Mouse (Mus musculus) neutrophil, adult 65 days (primary cell): ENCODE data around the gene Ppp1r21. TPM values are rescaled to one million over a fixed set of nuclear protein-coding genes. Genes with fewer than 3 reads are reported as not detected.

Experiments used
- total RNA-seq: library from RNA; stranded (reverse); gene quantifications from 2 replicates; pipeline ENCODE4 v1.2.4, GENCODE M21; 2023

Gene Ppp1r21
- 46.1 and 86.0 TPM in 2 replicates for total RNA-seq

DNA sequence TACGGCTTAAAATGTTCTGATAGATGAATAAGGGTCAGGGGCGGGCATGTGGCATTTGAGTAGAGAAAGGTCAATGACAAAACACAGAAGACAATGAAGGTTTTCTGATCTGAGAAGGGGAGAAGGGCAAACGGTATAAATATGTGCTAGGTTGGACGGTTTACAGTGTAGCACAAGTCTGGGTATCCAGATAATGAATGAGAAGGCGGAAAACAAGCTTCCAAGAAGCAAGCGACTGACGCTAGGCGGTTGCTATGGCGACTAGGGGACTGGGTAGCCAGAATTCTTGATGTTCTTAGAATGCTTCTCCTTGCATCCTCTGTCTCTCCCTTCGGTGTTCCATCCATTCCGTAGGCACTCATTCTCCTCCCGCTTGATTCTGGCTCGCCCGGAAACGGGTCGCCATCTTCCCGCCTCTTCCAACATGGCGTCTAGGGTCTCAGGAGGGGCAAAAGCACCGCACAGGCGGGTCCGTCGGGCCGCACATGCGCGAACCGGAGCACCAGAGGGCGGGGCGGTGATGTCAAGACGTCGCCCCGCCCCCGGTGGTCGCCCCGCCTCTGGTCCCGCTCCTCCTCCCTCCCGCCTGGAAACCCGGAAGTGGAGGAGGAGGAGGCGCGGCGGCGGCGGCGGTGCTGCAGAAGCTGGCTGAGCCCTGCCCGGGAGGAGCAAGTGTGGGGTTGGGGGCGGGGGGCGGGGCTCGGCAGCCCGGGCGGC is at the start of gene Ppp1r21:
Gene Ppp1r21 (plus strand): TSS at position 600 of the 717 bp plus-strand sequence.

DNA sequence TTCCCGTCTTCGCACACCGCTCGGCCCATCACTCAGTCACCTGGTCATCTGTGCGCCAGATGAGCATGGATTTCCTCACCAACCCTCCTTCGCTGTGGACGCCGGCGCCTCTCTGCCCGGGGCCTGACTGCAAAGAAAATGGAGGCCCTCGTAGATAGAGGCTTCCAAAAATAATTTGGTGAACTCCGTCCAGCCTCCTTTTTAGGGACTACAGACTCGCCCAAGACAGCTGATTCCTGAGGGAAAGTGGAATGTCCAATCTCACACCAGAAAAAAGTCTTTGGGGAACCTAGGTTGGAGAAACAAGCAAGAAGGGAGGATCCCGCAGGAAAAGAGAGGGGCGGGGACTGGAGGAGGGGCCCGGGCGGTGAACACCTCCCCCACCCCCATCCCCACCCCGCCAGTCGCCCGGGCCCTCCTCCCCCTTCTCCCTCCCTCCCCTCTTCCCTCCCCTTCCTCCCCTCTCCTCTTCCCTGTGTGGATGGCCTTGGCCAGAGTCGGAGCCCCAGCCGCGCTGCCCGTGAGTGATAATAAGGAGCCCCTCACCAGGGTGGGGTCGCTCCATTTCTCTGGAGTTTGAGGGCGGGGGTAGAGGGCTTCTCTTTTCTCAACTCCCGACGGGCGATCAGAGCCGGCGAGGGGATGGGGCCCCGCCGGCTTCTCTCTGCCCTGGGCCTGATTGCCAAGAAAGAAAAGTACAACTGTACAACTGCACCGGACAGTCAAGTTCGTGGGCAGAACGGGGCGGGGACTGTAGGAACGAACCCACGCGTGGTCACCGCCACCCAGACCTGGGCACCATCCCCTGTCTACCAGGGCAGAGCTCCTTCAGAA is 67.5 kb downstream of the Ppp1r21 start, which contains the start of gene Ston1:
Gene Ston1 (plus strand): TSS at position 463 of the 834 bp plus-strand sequence.

Other genes with a start within 250 kb of the Ppp1r21 start
- gene Foxn2, start 89.4 kb upstream of the Ppp1r21 start, total RNA-seq, result 67.6 and 81.8 TPM in 2 replicates
- gene Ston1, start 67.6 kb downstream of the Ppp1r21 start, total RNA-seq, result 0.32 TPM in 1 of 2 replicates, not detected in the other
- gene Gtf2a1l, start 138.5 kb downstream of the Ppp1r21 start, total RNA-seq, result not detected in 2 replicates